Mouse (Mus musculus) embryo, embryonic 10.5 days (tissue): ENCODE results near the gene Ambra1.

ENCODE experiments used
- DNase-seq: peaks from one replicate; pipeline ENCODE4 v3.0.0-alpha.2; 2015; ENCODE audit warnings: low spot score

The Ambra1 gene

DNA sequence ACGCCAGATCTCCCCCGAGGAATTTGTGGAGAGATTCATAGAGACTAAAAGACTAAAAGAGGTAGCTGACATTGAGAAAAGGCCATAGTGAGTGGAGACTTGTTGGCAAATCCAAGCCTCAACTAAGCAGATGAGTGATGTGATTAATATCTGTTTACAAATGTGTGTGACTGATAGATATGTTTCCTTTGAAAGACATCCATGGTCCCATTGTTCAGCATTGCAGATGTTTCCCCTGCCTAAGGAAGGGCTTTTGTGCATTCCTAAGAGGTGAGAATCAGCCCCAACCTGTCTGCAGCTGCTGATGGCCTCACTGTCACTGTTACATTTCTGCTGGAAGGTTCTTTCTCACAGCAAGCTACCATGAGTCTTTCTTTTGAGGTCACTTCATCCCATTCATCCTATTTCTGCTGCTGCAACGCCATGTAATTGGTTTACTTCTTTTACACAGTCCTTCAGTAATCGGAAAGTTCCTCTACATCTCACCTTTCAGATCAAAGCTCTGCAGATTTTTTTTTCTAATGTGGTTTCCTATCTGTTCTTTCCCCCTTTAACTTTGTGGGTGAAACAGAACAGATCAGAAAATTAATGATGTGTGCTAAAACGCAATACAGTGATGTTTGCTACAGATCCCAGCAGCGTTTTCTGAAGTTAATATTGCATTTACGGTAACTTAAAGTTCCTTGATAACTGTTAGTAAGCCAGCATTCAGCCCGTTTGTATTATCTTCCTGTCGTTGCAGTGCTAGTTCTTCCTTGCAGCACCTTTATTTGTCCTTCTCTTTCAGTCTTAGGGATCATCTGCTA lies 146.3 kb downstream of the Ambra1 start:
- DNase-seq = no peak

DNA sequence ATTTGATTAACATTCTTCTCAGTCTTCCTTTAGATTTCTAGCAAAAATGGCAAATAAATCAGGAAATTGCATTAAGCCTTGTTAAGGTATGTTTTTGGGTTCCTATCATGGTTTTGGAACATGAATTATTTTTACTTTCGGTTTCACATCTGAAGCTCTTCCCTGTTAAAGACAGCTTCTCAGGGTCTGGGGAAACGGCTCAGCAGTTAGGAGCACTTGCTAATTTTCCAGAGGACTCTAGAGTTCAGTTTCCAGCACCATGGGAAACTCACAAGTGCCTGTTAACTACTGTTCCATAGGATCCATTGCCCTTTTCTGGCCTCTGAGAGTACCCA lies 146.8 kb downstream of the Ambra1 start:
- DNase-seq = no peak

DNA sequence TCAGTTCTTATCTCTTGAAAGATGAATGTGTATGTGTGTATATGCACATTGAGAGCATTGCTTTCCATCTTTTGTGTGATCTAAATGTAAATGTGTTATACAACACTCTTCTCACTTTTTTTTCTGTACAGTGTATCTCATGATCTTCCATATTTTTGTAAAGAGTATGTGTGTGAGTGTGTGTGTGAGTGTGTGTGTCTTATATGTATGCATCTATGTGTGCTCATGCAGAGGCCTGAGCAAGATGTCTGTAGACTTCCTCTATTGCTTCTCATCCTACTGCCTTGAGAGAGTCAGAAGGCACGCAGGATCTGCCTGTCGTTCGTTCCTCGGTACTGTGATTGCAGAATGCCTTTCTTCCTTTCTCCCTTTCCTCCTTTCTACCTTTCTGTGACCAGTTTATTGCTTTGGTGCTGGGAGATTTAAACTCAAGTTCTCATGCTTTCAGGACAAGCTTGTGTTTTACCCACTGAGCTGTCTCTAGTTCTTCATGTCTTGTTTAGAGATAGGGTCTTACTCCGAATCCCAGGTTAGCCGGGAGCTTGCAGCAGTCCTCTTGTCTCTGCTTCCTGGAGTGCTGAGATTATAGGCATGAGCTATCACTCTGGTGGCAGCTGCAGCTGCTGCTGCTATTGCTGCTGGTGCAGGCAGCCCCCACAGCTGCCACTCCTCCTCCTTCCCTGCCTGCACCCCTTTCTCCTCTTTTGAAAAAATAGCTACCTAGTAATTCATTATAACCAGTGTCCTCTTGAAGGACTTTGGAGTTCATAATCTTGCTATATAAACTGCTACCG lies 148.7 kb downstream of the Ambra1 start:
- no peak for DNase-seq

DNA sequence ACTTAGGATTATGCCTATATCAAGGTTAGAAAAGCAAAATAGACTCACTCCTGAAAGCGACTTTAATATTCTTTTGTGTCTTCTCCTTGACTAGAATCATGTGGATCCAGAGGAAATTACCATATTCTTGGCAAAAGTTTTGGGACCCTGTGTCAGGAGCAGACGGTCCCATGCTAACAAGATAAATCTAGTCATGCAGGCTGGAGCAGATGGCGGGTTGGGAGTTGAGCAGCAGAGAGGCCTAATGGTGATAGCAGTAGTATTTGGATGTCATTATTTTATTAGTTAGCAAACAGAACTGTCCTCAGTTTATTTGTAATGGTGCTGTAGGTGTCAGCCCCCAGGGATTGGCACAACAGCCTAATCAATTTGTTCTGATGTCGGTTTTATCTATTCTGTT lies 154.0 kb downstream of the Ambra1 start:
- DNase-seq = no peak

DNA sequence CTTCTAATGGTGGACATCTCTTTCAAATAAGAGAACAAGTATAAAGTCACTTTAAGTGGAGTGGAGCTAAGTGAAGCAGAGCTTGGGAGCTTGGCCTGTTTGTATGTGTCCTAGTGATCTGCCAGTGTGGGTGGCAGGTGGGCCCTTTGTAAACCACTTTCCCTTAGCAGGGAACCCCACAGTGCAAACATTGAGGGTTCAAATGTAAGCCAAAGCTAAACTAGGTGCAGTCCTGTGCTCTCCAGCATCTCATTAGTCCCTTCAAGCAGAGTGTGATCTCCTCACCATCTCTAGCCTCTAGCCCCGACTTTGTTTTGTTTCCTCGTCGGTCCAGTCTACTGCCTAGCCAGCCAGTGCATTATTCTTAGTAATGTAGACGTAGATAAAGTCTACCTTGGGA lies 154.7 kb downstream of the Ambra1 start:
- no peak for DNase-seq

DNA sequence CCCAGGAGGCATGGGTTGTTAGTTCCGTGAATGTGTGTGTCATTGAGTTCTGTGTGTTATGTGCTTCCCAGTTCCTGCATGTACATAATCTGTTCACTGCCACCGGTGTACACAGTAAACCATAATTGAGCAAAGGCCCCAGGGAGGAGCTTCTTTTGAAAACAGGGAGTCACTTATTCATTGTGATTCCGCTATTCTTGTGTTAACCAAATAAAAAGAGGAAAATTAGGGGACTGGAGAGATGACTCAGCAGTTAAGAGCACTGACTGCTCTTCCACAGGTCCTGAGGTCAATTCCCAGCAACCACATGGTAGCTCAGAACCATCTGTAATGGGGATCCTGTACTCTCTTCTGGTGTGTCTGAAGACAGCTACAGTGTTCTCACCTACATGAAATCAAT lies 164.8 kb downstream of the Ambra1 start:
- DNase-seq = no peak

DNA sequence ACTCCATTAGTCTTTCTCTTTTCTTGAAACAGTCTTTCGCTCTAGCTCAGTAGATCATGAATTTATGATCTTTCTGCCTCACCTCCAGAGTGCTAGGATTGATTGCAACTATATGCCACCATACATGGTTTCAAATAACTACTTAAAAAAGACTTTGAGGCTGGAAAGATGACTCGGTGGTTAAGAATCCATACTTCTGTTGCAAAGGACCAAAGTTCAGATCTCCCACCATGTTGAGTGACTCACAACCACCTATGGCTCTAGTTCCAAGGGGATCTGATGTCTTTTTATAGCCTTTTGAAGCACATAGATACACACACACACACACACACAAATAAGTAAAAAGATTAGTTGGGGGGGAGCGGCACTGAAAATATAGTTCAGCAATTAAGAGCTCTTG lies 165.5 kb downstream of the Ambra1 start:
- no peak for DNase-seq

DNA sequence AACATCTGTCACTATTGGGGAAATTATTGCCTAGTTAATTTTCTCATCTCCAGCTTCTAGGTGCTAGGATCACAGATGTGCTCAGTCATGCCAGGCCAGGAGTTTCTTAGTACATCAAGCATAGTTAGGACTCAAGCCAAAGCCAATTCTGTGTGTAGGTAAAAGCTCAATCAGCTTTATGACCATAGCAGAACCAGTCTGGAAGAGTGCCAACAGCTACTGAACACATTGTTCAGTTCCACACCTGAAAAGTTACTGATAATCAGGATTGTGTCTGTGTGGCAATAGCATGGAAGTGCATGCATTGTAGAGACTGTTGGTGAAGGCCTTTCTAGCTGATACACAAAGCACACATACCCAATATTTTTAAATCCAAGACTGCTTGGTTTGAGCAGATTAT lies 168.0 kb downstream of the Ambra1 start:
- DNase-seq = no peak

DNA sequence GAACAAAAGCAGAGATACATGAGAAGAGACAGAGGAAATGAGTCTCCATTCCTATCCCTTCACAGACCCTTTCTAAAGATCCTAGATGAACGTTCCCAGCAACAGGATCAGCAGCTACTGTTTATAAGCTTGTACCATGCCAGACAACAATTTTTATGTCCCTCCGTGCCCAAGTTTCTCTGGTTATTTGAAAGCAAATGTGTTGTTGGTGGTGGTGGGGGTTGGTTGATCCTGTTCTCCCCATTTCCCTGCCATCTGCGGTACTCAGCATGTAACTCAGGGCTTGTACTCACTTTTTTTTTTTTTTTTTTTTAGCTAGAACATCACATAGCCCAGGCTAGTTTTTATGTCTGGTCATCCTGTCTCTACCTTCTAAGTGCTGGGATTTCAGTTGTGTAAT lies 169.2 kb downstream of the Ambra1 start:
- no peak for DNase-seq

DNA sequence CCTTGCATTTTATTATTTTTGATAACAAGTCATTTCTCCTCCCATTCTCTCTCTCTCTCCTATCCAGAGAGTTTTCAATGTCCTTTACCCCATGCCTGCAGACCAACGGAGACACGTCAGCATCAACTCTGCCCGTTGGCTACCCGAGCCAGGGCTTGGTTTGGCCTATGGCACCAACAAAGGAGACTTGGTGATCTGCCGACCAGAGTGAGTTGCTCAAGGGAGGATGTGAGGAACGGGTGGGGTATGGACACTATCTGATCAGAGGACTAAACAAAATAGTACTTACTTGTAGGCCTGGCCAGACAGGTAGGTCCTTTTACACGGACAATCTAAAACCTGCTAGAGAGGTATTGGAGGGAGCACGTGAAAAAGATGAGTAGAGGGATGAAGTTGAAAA lies 170.5 kb downstream of the Ambra1 start:
- DNase-seq = no peak

DNA sequence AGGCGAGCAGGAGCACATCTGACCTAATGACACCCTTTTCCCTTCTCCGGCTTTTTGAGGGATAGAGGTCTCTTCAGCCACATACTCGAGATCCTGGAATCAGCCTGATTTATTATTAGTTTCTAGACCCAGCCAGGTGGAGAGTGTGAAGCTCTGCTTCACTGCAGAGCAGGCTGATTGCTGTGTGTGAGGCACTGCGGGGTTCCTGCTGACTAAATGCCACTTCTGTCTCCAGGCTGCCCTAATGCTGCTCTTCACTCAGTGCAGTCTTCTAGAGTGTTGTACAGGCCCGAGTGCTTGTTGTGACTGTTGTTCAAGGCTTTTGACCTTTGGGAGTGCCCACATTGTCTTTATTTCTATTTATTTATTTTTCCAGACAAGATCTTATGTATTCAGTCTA lies 172.4 kb downstream of the Ambra1 start:
- no peak for DNase-seq

DNA sequence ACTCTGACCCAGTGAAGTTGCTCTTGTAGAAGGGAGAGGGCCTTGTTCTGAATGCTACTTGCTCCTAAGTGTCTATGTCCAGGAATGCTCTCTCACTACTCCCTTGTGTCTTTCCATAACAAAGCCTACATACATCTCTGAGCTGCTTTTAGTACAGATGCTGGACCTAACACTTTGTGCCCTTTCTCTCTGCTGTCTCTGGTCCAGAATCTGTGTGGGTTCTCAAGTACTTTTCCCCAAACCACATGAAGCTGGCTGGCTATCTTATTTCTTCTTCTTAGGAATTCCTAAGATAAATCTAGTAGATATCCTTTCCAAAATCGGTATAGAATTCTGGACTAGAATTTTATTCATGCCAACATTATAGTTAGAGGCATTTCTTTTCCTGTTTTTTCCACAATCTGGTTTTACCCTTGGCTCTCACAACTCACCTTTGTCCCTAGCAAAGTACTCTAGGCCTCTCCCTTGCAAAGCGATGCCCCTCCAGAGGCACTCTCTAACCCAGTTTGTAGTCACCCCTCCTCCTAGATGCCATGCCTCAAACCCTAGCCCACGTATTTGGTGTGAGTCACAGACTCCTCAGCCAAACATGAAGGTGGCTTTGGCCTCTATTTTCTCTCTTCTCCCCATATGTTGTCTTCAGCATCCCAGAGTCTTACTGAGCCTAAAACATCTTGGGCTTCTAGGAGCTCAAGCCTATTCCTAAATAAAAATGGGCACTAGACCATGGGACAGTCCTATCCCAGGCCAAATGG lies 173.4 kb downstream of the Ambra1 start:
- no peak for DNase-seq

DNA sequence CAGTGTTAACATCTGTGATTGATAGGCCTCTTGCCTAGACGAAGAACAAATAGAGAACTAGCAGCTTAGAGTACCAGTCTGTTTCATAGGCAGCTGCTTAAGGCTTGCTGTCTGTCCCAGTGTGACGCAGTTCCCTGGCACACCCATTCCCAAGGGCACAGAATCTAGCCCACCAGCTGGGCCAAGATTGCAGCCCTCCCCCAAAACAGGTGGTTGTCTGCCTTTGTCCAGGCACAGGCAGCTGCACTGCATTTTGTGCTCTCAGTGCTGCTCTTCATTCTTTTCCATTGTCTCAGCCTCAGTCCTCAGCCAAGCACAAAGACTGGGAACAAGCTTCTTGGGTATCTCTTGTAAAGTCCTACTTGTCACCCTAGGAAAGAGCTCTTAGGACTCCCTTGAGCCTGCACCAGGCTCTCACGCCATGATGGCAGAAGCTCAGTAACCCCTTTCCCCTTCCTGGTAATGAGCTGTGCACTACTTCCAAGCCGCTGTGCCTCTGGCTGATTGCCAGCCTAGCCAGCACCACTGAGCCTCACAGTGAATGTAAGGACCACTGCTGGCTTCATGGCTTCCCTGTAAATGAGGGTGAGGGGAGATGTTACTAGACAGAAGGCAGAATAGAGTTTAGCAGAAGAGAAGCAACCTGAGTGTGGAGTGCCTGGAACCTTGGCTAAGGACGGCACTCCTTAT lies 174.8 kb downstream of the Ambra1 start:
- no peak for DNase-seq

DNA sequence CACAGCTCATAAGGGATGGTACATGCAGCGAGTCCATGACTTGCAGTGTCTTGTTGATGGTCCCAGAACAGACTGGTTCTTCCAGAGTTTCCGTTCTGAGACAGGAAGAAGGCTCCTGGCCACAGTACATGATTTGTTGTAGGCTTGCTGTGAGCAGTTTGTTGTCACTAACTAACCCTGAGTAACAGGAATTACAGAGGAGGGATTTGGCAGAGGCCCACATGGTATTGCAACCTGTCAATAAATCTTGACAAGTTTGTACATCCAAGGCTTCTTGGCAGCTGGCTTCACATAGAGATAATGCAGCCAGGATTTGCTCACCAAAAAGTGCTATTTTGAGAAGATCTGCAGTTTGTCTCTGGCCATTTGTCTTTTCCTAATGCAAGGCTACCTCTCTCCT lies 176.2 kb downstream of the Ambra1 start:
- DNase-seq = no peak

DNA sequence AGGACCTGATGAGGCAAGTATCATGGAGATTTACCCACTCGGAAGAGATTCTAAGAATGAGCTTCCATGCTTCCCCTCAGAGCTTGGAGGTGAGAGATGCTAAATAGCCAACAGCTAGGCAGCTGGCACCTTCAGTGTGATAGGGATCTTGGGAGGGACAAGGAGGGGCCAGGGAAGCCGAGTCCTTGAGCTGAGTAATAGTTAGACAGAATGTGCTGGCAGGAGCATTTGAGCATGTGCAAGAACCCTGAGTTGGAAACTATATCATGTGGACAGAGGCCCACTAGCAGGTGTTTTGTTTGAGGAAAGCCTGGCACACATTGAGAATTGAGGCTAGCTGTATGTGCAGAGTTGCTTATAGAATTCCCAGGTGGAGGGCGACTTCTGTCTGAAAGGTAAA lies 182.7 kb downstream of the Ambra1 start:
- no peak for DNase-seq

DNA sequence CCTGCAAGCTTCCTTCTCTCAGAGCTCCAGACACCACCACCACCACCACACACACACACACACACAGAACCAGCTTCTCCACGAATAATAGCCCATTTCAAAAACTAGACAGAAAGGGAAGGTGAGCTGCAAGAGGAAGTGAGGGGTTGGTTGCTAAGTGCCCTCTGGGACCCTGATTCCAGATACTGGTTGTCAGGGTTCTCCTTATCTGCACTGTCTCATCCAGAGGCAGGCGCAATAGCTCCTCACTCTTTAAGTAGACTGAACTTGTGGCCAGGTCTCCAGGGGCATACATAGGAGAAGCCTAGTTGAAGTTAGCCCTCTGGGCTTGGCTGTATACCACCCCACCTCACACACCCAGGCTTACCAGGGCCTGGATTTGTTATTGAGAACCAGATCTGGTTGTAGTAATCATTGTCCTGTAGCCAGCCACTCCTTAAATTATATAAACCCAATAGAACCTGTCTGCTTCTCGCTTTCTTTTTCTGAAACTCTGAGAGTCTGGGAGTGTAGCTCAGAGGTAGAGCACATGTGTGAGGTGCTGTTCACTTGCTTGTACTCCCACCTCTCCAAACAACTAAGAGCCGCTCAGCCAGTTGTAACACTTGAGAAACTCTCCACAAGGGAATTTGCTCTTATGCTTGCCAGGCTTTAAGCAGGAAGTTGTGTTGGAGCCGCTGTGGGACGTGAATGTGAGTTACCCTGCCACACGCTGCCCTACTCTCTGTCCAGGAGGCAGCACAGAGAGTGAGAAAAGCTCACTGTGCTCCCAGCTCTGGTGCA lies 183.6 kb downstream of the Ambra1 start:
- no peak for DNase-seq

DNA sequence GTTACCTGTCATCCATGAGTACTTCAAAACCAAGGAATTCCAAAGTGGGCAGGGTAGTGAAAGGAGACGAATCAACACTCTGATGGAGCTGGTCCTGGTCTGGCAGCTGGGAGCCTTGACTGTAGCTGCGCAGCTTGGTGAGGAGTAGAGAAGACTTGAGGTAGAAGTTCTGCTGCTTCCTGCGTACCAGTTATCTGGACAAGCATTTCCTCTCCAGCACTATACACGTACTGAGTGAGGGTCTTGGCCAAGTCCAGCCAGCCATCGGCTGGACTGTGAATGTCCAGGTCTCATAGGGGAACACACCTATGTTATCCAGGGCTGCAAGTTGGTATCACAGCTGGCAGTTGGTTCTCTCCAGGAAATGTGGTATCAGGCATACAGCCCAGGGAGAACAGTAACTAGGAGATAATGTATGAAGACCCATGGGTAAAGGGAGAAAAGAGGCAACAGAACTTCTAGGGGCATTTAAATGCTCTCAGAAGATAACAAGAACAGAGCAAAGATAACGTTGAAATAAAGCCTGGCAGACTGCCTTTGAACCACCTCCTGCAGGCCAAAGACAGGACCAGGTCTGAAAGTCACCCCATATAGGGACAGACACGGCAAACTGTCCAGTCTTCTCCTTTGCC lies 186.5 kb downstream of the Ambra1 start:
- no peak for DNase-seq

DNA sequence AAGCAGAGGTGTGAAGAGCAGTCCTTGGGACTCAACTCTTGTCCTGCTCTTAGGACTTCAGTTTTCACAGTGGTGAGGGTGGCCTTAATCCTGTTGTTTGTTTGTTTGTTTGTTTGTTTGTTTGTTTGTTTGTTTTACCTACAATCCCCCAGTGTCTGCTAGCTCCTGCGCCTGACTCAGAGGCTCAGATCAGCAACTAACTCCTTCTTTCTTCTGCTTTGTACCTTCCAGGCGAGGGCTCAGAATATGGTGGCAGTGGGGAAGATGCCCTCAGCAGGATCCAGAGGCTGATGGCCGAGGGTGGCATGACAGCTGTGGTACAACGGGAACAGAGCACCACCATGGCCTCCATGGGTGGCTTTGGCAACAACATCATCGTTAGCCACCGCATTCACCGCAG lies 187.2 kb downstream of the Ambra1 start:
- no peak for DNase-seq

DNA sequence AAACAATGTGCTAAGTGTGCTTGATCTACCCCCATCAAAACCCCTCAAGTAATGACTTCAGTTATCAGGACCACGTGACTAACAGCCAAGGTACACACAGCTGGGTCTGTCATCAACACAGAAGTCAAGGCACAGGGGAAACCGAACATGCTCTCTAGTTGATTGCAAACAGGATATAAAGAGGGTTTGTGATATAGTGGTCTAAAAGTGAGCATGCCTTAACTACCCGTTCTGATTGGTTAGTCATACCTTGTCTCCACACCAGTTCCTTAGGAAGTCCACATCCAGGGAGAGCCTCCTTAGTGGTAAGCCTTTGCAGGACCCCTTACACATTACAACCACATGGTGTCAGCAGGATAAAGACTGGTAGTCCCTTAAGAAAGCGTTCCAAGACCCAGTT lies 190.2 kb downstream of the Ambra1 start:
- no peak for DNase-seq

DNA sequence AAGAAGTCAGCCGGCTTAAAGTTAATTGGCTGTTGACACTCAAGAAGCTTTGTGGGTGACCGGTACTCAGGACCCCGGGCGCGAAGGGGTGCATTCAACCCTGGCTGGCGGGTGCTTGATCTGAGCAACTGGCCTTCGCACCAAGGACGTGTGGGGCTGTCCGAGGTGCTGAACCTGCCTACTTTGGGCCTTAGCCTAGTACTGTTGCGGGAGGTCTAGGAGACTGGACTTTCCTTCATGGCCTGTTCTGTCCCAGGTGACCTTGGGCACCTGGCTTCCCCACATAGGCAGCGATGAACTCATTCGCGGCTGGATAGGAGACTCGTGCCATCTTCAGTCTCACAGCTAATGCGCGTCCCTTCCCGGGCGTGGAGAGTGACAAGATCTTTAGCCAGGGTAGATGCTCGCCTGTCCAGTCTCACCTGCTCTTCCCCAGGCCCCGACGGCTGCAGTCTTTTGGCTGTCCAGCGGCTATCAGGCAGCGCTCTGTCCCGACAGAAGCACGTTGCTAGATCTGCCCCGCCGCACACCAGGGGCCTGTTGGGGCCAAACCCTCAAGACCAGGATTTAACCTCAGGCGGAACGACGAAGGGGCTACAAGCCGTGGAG lies 191.4 kb downstream of the Ambra1 start:
- peak; percentile 73 for DNase-seq
